Mouse (Mus musculus) erythroblast, embryonic 14.5 days (primary cell): ENCODE data around the gene Ifi206.

Source experiments
- GATA1 ChIP-seq: IDR thresholded peaks from 2 replicates; pipeline ENCODE4 v1.6.1; 2012; ENCODE audit warnings: low read length, inconsistent platforms, mixed read lengths
- TAL1 ChIP-seq: IDR thresholded peaks from 3 replicates; pipeline ENCODE4 v1.6.1; 2012; ENCODE audit warnings: low read length, inconsistent platforms, mixed read lengths

GRCm38 (mm10) chr1:173456761-173457160 is 34.1 kb downstream of the Ifi206 start:
- TF ChIP-seq GATA1, result no peak
- no peak for TF ChIP-seq TAL1
